Mouse (Mus musculus) kidney, postnatal 36 days (tissue): ENCODE measurements at regions not wholly inside any gene's neighbourhood (a gene's known extent, or its start where the extent isn't known, plus 50 kb on each side); places are given as distances from the start of the nearest gene placed in this dataset.
A peak's percentile ranks its signal among the peaks of the same experiment; 100 is the strongest.
"Not testable (repeated sequence)": the region's sequence is repeated elsewhere in the genome, so short reads cannot be mapped to it uniquely, and the experiment has no call there.

Experiments
- DNase-seq, 2 experiments: peaks; one replicate each; pipeline ENCODE4 v3.0.0; 2021 to 2022; ENCODE audit warnings: mixed read lengths in 2 of 2

GRCm38 (mm10) chr14:19217916-19218315 lies 200.8 kb downstream of the Gm21738 start:
- not testable (repeated sequence) for DNase-seq

- DNase-seq, result peak; percentile 16 to 27
Observed at GRCm38 (mm10) chr14:19208507-19208906, 210.2 kb downstream of the Gm21738 start.

- DNase-seq, result not testable (repeated sequence)
Observed at GRCm38 (mm10) chr14:19180203-19180602, 238.5 kb downstream of the Gm21738 start.

GRCm38 (mm10) chr14:19178060-19178459 lies 240.7 kb downstream of the Gm21738 start:
- not testable (repeated sequence) for DNase-seq

- peak in 1 of 2 experiments; percentile 3 for DNase-seq
Observed at GRCm38 (mm10) chr14:19175288-19175687, 243.4 kb downstream of the Gm21738 start.

- not testable (repeated sequence) for DNase-seq
Observed at GRCm38 (mm10) chr14:19170300-19171022, 248.3 kb downstream of the Gm21738 start.

GRCm38 (mm10) chr14:19166821-19167220 lies 251.9 kb downstream of the Gm21738 start:
- DNase-seq, result no peak

GRCm38 (mm10) chr14:19139875-19140274 lies 245.8 kb upstream of the Ube2e2 start:
- not testable (repeated sequence) for DNase-seq

- no peak for DNase-seq
Observed at GRCm38 (mm10) chr14:19131532-19131931, 237.5 kb upstream of the Ube2e2 start.
